Mouse (Mus musculus): ENCODE measurements around the gene Duox2. TPM values are rescaled to one million over a fixed set of nuclear protein-coding genes. Genes with fewer than 3 reads are reported as not detected.

Gene Duox2
- total and polyA plus RNA-seq, 3 experiments, result 0.16 TPM; not detected in 2

- ATAC-seq (ENCODE audit: extremely low read depth, insufficient number of reproducible peaks, low FRiP score, poor library complexity, severe bottlenecking) (no peak), DNase-seq (ENCODE audit: low spot score) (no peak)
- Histone ChIP-seq H3K4me3 (ENCODE audit: low read depth, low read length) (no peak overlapping the region), H3K36me3 (replicated peaks) (no peaks in the 10 kb centered on the region), H3K9me3 (replicated peaks) (no peaks in the 10 kb centered on the region), H3K27me3 (ENCODE audit: insufficient read depth, low read length) (no peaks in the 10 kb centered on the region), H3K4me1 (ENCODE audit: insufficient read depth, low read depth, low read length) (peaks cover 53% of the 10 kb centered on the region)
- TF ChIP-seq CTCF (IDR thresholded peaks at IDR 0.05; ENCODE audit: low read depth, low read length) (no peak), TAL1 (conservative IDR thresholded peaks at IDR 0.05; ENCODE audit: low read depth, low read length) (no peak), POLR2AphosphoS5 (IDR thresholded peaks at IDR 0.05; ENCODE audit: insufficient replicate concordance, low read depth, low read length) (no peak), GATA1 (IDR thresholded peaks at IDR 0.05; ENCODE audit: borderline replicate concordance, low read length) (no peak), GATA2 (IDR thresholded peaks at IDR 0.05; ENCODE audit: borderline replicate concordance, low read depth, low read length) (no peak)
Observed at GRCm38 (mm10) chr2:122230395-122230794, 67.9 kb downstream of the Duox2 start.

Other genes with a start within 250 kb of the Duox2 start
- gene Spg11, start 180.1 kb downstream of the Duox2 start, total RNA-seq (2014; fragmentation: Nextera tagmentation), result 10.4 and 15.5 TPM in 2 replicates
- gene Spg11, start 180.1 kb downstream of the Duox2 start, total RNA-seq (2017), result 9.9 and 10.7 TPM in 2 replicates
- gene Spg11, start 180.1 kb downstream of the Duox2 start, polyA plus RNA-seq (2012), result 1.1 TPM in 2 replicates
- 996 and 1,120 TPM in 2 replicates for gene B2m, start 150.8 kb downstream of the Duox2 start, total RNA-seq (2014; fragmentation: Nextera tagmentation)
- gene B2m, start 150.8 kb downstream of the Duox2 start, total RNA-seq (2017), result 2,007 and 2,025 TPM in 2 replicates
- gene B2m, start 150.8 kb downstream of the Duox2 start, polyA plus RNA-seq (2012), result 28.8 and 29.6 TPM in 2 replicates
- not detected in 2 replicates for gene Trim69, start 137.7 kb downstream of the Duox2 start, total RNA-seq (2014; fragmentation: Nextera tagmentation)
- gene Trim69, start 137.7 kb downstream of the Duox2 start, total RNA-seq (2017), result not detected in 2 replicates
- gene Trim69, start 137.7 kb downstream of the Duox2 start, polyA plus RNA-seq (2012), result not detected in 2 replicates
- gene Patl2, start 112.3 kb downstream of the Duox2 start, total RNA-seq (2014; fragmentation: Nextera tagmentation), result 1.1 and 1.9 TPM in 2 replicates
- 13.7 and 14.5 TPM in 2 replicates for gene Patl2, start 112.3 kb downstream of the Duox2 start, total RNA-seq (2017)
- 0.04 and 0.09 TPM in 2 replicates for gene Patl2, start 112.3 kb downstream of the Duox2 start, polyA plus RNA-seq (2012)
- gene Terb2, start 112.2 kb downstream of the Duox2 start, total RNA-seq (2014; fragmentation: Nextera tagmentation), result not detected in 2 replicates
- gene Terb2, start 112.2 kb downstream of the Duox2 start, total RNA-seq (2017), result not detected in 2 replicates
- gene Terb2, start 112.2 kb downstream of the Duox2 start, polyA plus RNA-seq (2012), result not detected in 2 replicates
- gene Sord, start 63.7 kb downstream of the Duox2 start, total RNA-seq (2014; fragmentation: Nextera tagmentation), result 211 and 213 TPM in 2 replicates
- 230 and 241 TPM in 2 replicates for gene Sord, start 63.7 kb downstream of the Duox2 start, total RNA-seq (2017)
- gene Sord, start 63.7 kb downstream of the Duox2 start, polyA plus RNA-seq (2012), result 91.7 and 102 TPM in 2 replicates
- not detected in 2 replicates for gene Duoxa2, start 451 bp upstream of the Duox2 start, total RNA-seq (2014; fragmentation: Nextera tagmentation)
- gene Duoxa2, start 451 bp upstream of the Duox2 start, total RNA-seq (2017), result 0.16 TPM in 1 of 2 replicates, not detected in the other
- gene Duoxa2, start 451 bp upstream of the Duox2 start, polyA plus RNA-seq (2012), result not detected in 2 replicates
- not detected in 2 replicates for gene Duoxa1, start 15.3 kb upstream of the Duox2 start, total RNA-seq (2014; fragmentation: Nextera tagmentation)
- gene Duoxa1, start 15.3 kb upstream of the Duox2 start, total RNA-seq (2017), result 0.11 TPM in 1 of 2 replicates, not detected in the other
- gene Duoxa1, start 15.3 kb upstream of the Duox2 start, polyA plus RNA-seq (2012), result not detected in 2 replicates
- not detected in 2 replicates for gene Duox1, start 17.2 kb upstream of the Duox2 start, total RNA-seq (2014; fragmentation: Nextera tagmentation)
- not detected in 2 replicates for gene Duox1, start 17.2 kb upstream of the Duox2 start, total RNA-seq (2017)
- gene Duox1, start 17.2 kb upstream of the Duox2 start, polyA plus RNA-seq (2012), result not detected in 2 replicates
- not detected in 2 replicates for gene Shf, start 70.7 kb upstream of the Duox2 start, total RNA-seq (2014; fragmentation: Nextera tagmentation)
- 0.22 and 0.35 TPM in 2 replicates for gene Shf, start 70.7 kb upstream of the Duox2 start, total RNA-seq (2017)
- gene Shf, start 70.7 kb upstream of the Duox2 start, polyA plus RNA-seq (2012), result 0.27 and 0.54 TPM in 2 replicates
- gene Slc28a2, start 128.0 kb upstream of the Duox2 start, total RNA-seq (2014; fragmentation: Nextera tagmentation), result 0.19 TPM in 1 of 2 replicates, not detected in the other
- gene Slc28a2, start 128.0 kb upstream of the Duox2 start, total RNA-seq (2017), result 0.05 and 0.06 TPM in 2 replicates
- 0.01 TPM in 1 of 2 replicates, not detected in the other for gene Slc28a2, start 128.0 kb upstream of the Duox2 start, polyA plus RNA-seq (2012)
- gene Gm14085, start 186.5 kb upstream of the Duox2 start, total RNA-seq (2014; fragmentation: Nextera tagmentation), result not detected in 2 replicates
- 0.06 and 0.22 TPM in 2 replicates for gene Gm14085, start 186.5 kb upstream of the Duox2 start, total RNA-seq (2017)
- gene Gm14085, start 186.5 kb upstream of the Duox2 start, polyA plus RNA-seq (2012), result 0.02 TPM in 1 of 2 replicates, not detected in the other